Mouse (Mus musculus) cortical plate, adult 2 months (tissue): ENCODE results near the gene Aggf1.

ENCODE experiments used
- CTCF ChIP-seq: fragments of 200-500 bp; IDR thresholded peaks from 2 replicates; pipeline ENCODE4 v1.5.1; 2011; ENCODE audit warnings: mild to moderate bottlenecking, control low read depth, low read length; ENCODE audit not compliant: insufficient read depth; ENCODE audit errors: extremely low read depth
- POLR2A ChIP-seq: fragments of 200-500 bp; IDR thresholded peaks from 2 replicates; pipeline ENCODE4 v1.6.1; 2011; ENCODE audit warnings: mild to moderate bottlenecking, low read length, control low read depth; ENCODE audit not compliant: insufficient read depth; ENCODE audit errors: extremely low read depth

DNA sequence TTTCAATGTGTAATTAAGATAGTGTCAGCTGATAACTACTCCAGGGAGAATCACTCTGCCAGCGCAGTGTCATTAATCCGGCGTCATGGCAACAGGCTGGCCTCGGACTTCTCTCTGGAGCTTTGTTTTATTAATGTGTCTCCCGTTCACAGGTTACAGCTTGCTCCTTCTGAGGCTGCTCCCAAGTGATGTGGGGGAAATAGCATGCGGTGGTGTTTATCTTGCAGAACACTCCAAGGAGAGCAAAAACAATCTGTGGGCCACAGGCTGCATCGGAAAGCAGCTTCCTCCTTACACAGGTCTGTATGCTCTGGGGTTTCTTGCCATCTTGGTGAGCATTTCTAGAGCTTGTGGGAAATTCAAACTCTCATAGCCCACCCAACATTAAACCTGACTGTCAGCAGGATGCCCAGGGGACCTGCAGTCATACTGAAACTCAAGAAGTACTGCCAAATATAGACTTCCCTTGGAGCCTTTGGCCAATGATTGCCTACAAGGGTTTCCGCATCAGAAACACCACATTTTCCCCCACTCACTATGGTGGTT is 44.1 kb upstream of the Aggf1 start:
- TF ChIP-seq CTCF (no peak), POLR2A (no peak)
